Mouse (Mus musculus): ENCODE results near the gene Acadm. TPM values are rescaled to one million over a fixed set of nuclear protein-coding genes. Genes with fewer than 3 reads are reported as not detected.

Gene Acadm
- total and polyA plus RNA-seq, 2 experiments, result 91.8 to 383 TPM

DNA sequence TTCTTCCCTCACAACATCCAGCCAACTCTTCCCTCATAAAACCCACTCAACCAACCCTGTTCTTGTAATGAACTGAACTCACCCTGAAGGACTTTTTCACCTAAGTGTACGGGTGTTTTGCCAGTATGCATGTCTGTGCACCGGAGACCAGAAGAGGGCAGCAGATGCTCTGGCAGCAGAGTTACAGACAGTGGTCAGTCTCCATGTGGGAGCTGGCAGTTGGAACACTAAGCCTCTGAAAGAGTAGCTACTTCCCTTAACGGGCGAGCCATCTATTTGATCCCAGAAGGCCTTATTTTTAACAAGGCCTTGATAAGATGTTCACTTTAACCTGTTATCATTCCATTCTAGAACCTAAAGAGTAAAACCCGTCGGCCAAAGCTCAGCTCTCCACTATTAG, 39.8 kb downstream of the Acadm start:
- peaks cover 5% of the 10 kb centered on the region for H3K4me1 ChIP-seq (ENCODE audit: control insufficient read depth, insufficient read depth, low read length)
- no peaks in the 10 kb centered on the region for H3K27me3 ChIP-seq (ENCODE audit: control insufficient read depth, insufficient read depth, low read length)
- no peak overlapping the region for H3K4me3 ChIP-seq (ENCODE audit: insufficient read depth, low read depth, low read length)
- WGBS, result 46% methylated on average over 6 of the region's 6 CpGs
- no peak for TF ChIP-seq POLR2A (IDR thresholded peaks at IDR 0.05; ENCODE audit: extremely low read depth, insufficient read depth, low read length)
- TF ChIP-seq CTCF (IDR thresholded peaks at IDR 0.05; ENCODE audit: low read depth, low read length), result peak; percentile 84
- no peak overlapping the region for H3K9ac ChIP-seq (ENCODE audit: low read depth, low read length)
- H3K36me3 ChIP-seq (ENCODE audit: control insufficient read depth, insufficient read depth, low read length), result peaks cover 41% of the 10 kb centered on the region
- no peaks in the 10 kb centered on the region; the same call in 1 of the 2 replicates for H3K79me2 ChIP-seq (ENCODE audit: control insufficient read depth, insufficient read depth, low read length)
- no peak overlapping the region for H3K27ac ChIP-seq (replicated peaks; ENCODE audit: insufficient read depth, low read depth, low read length)
- peak; percentile 66 for DNase-seq (ENCODE audit: extremely low read depth, low read depth, low spot score)

DNA sequence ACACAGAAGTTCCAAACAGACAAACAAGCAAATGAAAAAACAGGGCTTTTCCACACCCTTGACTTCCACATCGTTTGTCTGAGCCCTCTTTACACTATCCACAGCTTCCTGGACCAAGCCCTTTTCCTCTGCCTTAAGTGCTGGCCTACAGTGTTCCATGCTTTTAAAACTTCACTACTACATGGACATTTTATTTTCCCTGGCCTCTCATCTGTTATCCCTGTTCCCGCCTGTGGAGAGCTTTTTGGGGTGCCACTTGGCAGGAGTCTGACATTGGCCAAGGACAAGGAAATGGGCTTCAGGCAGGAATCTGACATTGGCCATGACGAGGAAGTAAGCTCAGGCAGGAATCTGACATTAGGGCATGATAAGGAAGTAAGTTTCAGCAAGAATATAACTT, 41.8 kb downstream of the Acadm start:
- H3K27ac ChIP-seq (replicated peaks; ENCODE audit: insufficient read depth, low read depth, low read length), result no peak overlapping the region
- WGBS, result 54% methylated on average over 3 of the region's 3 CpGs
- H3K36me3 ChIP-seq (ENCODE audit: control insufficient read depth, insufficient read depth, low read length), result peaks cover 23% of the 10 kb centered on the region
- H3K79me2 ChIP-seq (ENCODE audit: control insufficient read depth, insufficient read depth, low read length), result no peaks in the 10 kb centered on the region
- no peaks in the 10 kb centered on the region; the same call in 1 of the 2 replicates for H3K4me1 ChIP-seq (ENCODE audit: control insufficient read depth, insufficient read depth, low read length)
- no peak overlapping the region for H3K9ac ChIP-seq (ENCODE audit: low read depth, low read length)
- H3K27me3 ChIP-seq (ENCODE audit: control insufficient read depth, insufficient read depth, low read length), result no peaks in the 10 kb centered on the region
- DNase-seq (ENCODE audit: extremely low read depth, low read depth, low spot score), result no peak
- TF ChIP-seq CTCF (IDR thresholded peaks at IDR 0.05; ENCODE audit: low read depth, low read length), result no peak
- no peak overlapping the region for H3K4me3 ChIP-seq (ENCODE audit: insufficient read depth, low read depth, low read length)

DNA sequence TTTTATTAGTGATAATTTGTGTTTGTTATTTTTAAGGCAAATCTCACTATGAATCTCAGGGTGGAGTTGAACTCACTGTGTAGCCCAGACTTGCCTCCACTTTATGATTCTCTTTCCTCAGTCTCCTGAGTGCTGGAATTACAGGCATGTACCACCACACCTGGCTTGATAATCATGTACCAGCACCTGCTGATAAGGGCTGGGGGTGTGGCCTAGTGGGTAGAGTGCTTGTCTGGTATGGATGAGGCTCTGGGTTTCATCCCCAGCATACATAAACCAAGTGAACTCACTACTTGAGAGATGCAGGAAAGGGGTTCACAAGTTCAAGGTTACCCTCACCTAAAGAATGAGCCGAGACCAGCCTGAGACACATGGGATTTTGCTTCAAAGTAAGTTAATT, 42.5 kb downstream of the Acadm start:
- Histone ChIP-seq H3K27ac (replicated peaks; ENCODE audit: insufficient read depth, low read depth, low read length) (no peak overlapping the region), H3K4me3 (ENCODE audit: insufficient read depth, low read depth, low read length) (no peak overlapping the region), H3K79me2 (ENCODE audit: control insufficient read depth, insufficient read depth, low read length) (no peaks in the 10 kb centered on the region), H3K4me1 (ENCODE audit: control insufficient read depth, insufficient read depth, low read length) (no peaks in the 10 kb centered on the region), H3K36me3 (ENCODE audit: control insufficient read depth, insufficient read depth, low read length) (peaks cover 17% of the 10 kb centered on the region), H3K27me3 (ENCODE audit: control insufficient read depth, insufficient read depth, low read length) (no peaks in the 10 kb centered on the region), H3K9ac (ENCODE audit: low read depth, low read length) (no peak overlapping the region)
- no peak for TF ChIP-seq CTCF (IDR thresholded peaks at IDR 0.05; ENCODE audit: low read depth, low read length)
- TF ChIP-seq POLR2A (IDR thresholded peaks at IDR 0.05; ENCODE audit: extremely low read depth, insufficient read depth, low read length), result no peak
- no peak for DNase-seq (ENCODE audit: extremely low read depth, low read depth, low spot score)
- WGBS, result 73% methylated on average over 1 of the region's 1 CpGs

DNA sequence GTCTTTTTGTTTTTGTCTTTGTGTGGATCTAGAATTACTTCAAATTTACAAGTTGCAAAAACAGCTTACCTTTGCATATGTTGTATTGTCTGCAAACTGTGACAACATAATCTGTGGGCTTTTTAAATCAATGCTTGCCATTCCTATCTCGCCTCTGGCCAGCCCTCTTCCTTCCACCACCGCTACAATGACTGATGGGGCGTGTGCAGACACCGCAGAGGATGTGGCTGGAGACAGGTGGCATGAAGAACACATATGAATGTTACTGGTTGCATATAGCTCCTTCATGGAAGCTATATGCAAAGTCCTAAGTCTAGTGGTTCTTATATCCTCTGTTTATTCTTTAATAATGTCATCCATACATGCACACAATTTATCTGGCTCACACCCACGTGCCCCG, 47.2 kb downstream of the Acadm start:
- H3K27ac ChIP-seq (replicated peaks; ENCODE audit: insufficient read depth, low read depth, low read length), result no peak overlapping the region
- H3K36me3 ChIP-seq (ENCODE audit: control insufficient read depth, insufficient read depth, low read length), result no peaks in the 10 kb centered on the region
- no peak overlapping the region for H3K9ac ChIP-seq (ENCODE audit: low read depth, low read length)
- WGBS, result 63% methylated on average over 6 of the region's 6 CpGs
- H3K27me3 ChIP-seq (ENCODE audit: control insufficient read depth, insufficient read depth, low read length), result no peaks in the 10 kb centered on the region
- DNase-seq (ENCODE audit: extremely low read depth, low read depth, low spot score), result no peak
- H3K4me3 ChIP-seq (ENCODE audit: insufficient read depth, low read depth, low read length), result no peak overlapping the region
- H3K4me1 ChIP-seq (ENCODE audit: control insufficient read depth, insufficient read depth, low read length), result no peaks in the 10 kb centered on the region
- no peak for TF ChIP-seq POLR2A (IDR thresholded peaks at IDR 0.05; ENCODE audit: extremely low read depth, insufficient read depth, low read length)
- no peak for TF ChIP-seq CTCF (IDR thresholded peaks at IDR 0.05; ENCODE audit: low read depth, low read length)
- no peaks in the 10 kb centered on the region for H3K79me2 ChIP-seq (ENCODE audit: control insufficient read depth, insufficient read depth, low read length)

DNA sequence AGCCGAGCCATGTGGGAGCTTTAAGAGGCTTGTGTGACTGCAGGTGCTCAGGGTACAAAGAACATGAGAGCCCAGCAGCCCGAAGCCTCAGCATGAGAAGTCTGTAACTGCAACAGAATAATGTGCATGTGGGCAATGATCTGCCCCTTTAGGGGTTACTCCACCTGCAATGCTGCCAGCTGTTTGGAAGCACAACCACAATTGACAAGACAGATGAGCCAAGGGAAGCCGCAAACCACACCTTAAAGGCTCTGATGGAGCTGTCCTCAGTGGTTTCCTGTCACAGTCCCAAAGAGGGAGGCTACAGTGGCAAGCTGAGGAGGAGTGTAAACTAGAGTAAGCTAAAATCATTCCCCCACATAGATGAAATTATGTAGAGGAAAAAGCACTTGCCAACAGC, 49.0 kb downstream of the Acadm start:
- no peaks in the 10 kb centered on the region for H3K4me1 ChIP-seq (ENCODE audit: control insufficient read depth, insufficient read depth, low read length)
- DNase-seq (ENCODE audit: extremely low read depth, low read depth, low spot score), result no peak
- no peak overlapping the region for H3K4me3 ChIP-seq (ENCODE audit: insufficient read depth, low read depth, low read length)
- no peak overlapping the region for H3K9ac ChIP-seq (ENCODE audit: low read depth, low read length)
- 94% methylated on average over 3 of the region's 3 CpGs for WGBS
- TF ChIP-seq POLR2A (IDR thresholded peaks at IDR 0.05; ENCODE audit: extremely low read depth, insufficient read depth, low read length) (no peak), CTCF (IDR thresholded peaks at IDR 0.05; ENCODE audit: low read depth, low read length) (no peak)
- H3K79me2 ChIP-seq (ENCODE audit: control insufficient read depth, insufficient read depth, low read length), result no peaks in the 10 kb centered on the region
- no peaks in the 10 kb centered on the region for H3K27me3 ChIP-seq (ENCODE audit: control insufficient read depth, insufficient read depth, low read length)
- no peak overlapping the region for H3K27ac ChIP-seq (replicated peaks; ENCODE audit: insufficient read depth, low read depth, low read length)
- no peaks in the 10 kb centered on the region for H3K36me3 ChIP-seq (ENCODE audit: control insufficient read depth, insufficient read depth, low read length)

DNA sequence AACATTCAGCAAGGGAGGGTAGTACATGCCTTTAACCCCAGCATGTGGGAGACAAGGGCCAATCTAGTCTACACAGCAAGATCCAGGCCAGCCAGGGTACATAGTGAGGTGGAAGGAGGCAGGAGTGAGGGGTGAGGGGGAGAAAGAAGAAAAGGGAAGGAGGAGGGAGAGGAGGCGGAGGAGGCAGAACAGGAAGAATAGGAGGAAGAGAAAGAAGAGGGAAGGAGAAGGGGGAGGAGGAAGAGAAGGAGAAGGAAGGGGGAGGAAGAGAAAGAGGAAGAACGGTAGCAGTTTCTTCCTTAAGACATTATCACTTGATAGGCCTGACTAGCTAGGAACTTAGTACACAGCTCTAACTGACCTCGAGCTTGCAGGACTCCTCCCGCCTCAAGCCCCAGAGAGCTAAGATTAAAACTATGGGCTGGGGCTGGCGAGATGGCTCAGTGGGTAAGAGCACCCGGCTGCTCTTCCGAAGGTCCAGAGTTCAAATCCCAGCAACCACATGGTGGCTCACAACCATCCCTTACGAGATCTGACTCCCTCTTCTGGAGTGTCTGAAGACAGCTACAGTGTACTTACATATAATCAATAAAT, 55.1 kb downstream of the Acadm start:
- Histone ChIP-seq H3K4me1 (ENCODE audit: control insufficient read depth, insufficient read depth, low read length) (no peaks in the 10 kb centered on the region), H3K27me3 (ENCODE audit: control insufficient read depth, insufficient read depth, low read length) (no peaks in the 10 kb centered on the region), H3K79me2 (ENCODE audit: control insufficient read depth, insufficient read depth, low read length) (no peaks in the 10 kb centered on the region), H3K27ac (replicated peaks; ENCODE audit: insufficient read depth, low read depth, low read length) (no peak overlapping the region), H3K9ac (ENCODE audit: low read depth, low read length) (no peak overlapping the region), H3K4me3 (ENCODE audit: insufficient read depth, low read depth, low read length) (no peak overlapping the region), H3K36me3 (ENCODE audit: control insufficient read depth, insufficient read depth, low read length) (no peaks in the 10 kb centered on the region)
- 80% methylated on average over 8 of the region's 8 CpGs for WGBS
- DNase-seq (ENCODE audit: extremely low read depth, low read depth, low spot score), result no peak
- TF ChIP-seq CTCF (IDR thresholded peaks at IDR 0.05; ENCODE audit: low read depth, low read length), result no peak
- no peak for TF ChIP-seq POLR2A (IDR thresholded peaks at IDR 0.05; ENCODE audit: extremely low read depth, insufficient read depth, low read length)
